Mouse (Mus musculus): ENCODE results near the gene Hyal4. TPM values are rescaled to one million over a fixed set of nuclear protein-coding genes. Genes with fewer than 3 reads are reported as not detected.

Hyal4 gene
- polyA plus RNA-seq (2017; shearing (Covaris generic)), result not detected

DNA sequence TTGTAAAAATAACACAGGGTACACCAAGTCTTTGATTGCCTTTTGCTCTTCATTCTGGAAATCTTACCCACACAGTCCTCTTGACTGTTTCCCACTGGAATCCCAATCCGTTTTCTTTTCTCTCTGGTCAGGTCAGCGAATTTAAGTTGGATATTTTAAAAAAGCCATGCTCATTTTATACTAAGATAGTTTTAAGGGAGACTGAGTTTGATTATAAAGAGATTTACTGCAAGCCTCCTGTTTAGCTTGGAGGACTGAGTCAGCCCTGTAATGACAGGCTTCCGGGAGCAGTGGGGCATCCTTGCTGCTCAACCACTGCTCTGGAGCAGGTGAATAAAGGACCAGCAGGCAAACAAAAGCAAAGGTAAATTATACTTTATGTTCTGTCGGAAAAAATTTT, at the start of gene Hyal4:
TSS of gene Hyal4 (plus strand) at position 301 of the 400 bp plus-strand sequence.

GRCm38 (mm10) chr6:24732945-24733344, 15.2 kb upstream of the Hyal4 start, which contains the start of gene Hyal6:
Gene Hyal6, plus strand, starts transcription at chr6:24733245.

GRCm38 (mm10) chr6:24790888-24791287, 42.8 kb downstream of the Hyal4 start, which contains the start of gene Spam1:
Gene Spam1, plus strand, starts transcription at chr6:24791188.

Other genes with a start within 250 kb of the Hyal4 start
- gene Iqub, start 233.3 kb upstream of the Hyal4 start, polyA plus RNA-seq (2017; shearing (Covaris generic)), result not detected
- 194 TPM for gene Ndufa5, start 220.3 kb upstream of the Hyal4 start, polyA plus RNA-seq (2017; shearing (Covaris generic))
- gene Asb15, start 220.2 kb upstream of the Hyal4 start, polyA plus RNA-seq (2017; shearing (Covaris generic)), result not detected
- not detected for gene Lmod2, start 150.6 kb upstream of the Hyal4 start, polyA plus RNA-seq (2017; shearing (Covaris generic))
- gene Wasl, start 83.3 kb upstream of the Hyal4 start, polyA plus RNA-seq (2017; shearing (Covaris generic)), result 9.4 TPM
- not detected for gene Hyal6, start 15.1 kb upstream of the Hyal4 start, polyA plus RNA-seq (2017; shearing (Covaris generic))
- gene Spam1, start 42.9 kb downstream of the Hyal4 start, polyA plus RNA-seq (2017; shearing (Covaris generic)), result not detected
- gene Hyal5, start 109.7 kb downstream of the Hyal4 start, polyA plus RNA-seq (2017; shearing (Covaris generic)), result not detected
- gene Tmem229a, start 208.0 kb downstream of the Hyal4 start, polyA plus RNA-seq (2017; shearing (Covaris generic)), result not detected

All from CD4-positive, CD25-positive, alpha-beta regulatory T cell, adult 9 weeks (primary cell).